Mouse (Mus musculus) liver, adult (tissue): Measurements from ENCODE around the gene Arhgap44.

ENCODE experiments used
- GATA4 ChIP-seq: IDR thresholded peaks from 2 replicates; pipeline ENCODE4 v1.6.1; 2014; ENCODE audit warnings: mild to moderate bottlenecking, low read length; ENCODE audit not compliant: insufficient replicate concordance

Arhgap44 gene

GRCm38 (mm10) chr11:65158658-65158990 lies 4.1 kb downstream of the Arhgap44 start:
- TF ChIP-seq GATA4, result no peak

- TF ChIP-seq GATA4, result no peak
These were observed 4.6 kb downstream of the Arhgap44 start for GRCm38 (mm10) chr11:65157966-65158657.

GRCm38 (mm10) chr11:65153006-65153405 lies 9.8 kb downstream of the Arhgap44 start:
- no peak for TF ChIP-seq GATA4

GRCm38 (mm10) chr11:65148441-65148840 lies 14.3 kb downstream of the Arhgap44 start:
- no peak for TF ChIP-seq GATA4

- no peak for TF ChIP-seq GATA4
These were observed 19.8 kb downstream of the Arhgap44 start for GRCm38 (mm10) chr11:65142838-65143417.

- TF ChIP-seq GATA4, result no peak
These were observed 23.7 kb downstream of the Arhgap44 start for GRCm38 (mm10) chr11:65139030-65139429.

- TF ChIP-seq GATA4, result no peak
These were observed 25.6 kb downstream of the Arhgap44 start for GRCm38 (mm10) chr11:65137145-65137652.

GRCm38 (mm10) chr11:65135251-65135739 lies 27.5 kb downstream of the Arhgap44 start:
- TF ChIP-seq GATA4, result no peak

- TF ChIP-seq GATA4, result no peak
These were observed 29.1 kb downstream of the Arhgap44 start for GRCm38 (mm10) chr11:65133661-65134060.

GRCm38 (mm10) chr11:65129110-65129509 lies 33.7 kb downstream of the Arhgap44 start:
- no peak for TF ChIP-seq GATA4

- no peak for TF ChIP-seq GATA4
These were observed 34.1 kb downstream of the Arhgap44 start for GRCm38 (mm10) chr11:65128666-65129065.

GRCm38 (mm10) chr11:65126566-65126965 lies 36.2 kb downstream of the Arhgap44 start:
- TF ChIP-seq GATA4, result no peak

GRCm38 (mm10) chr11:65124913-65125418 lies 37.8 kb downstream of the Arhgap44 start:
- no peak for TF ChIP-seq GATA4

- no peak for TF ChIP-seq GATA4
These were observed 42.5 kb downstream of the Arhgap44 start for GRCm38 (mm10) chr11:65120276-65120675.

GRCm38 (mm10) chr11:65115811-65116210 lies 47.0 kb downstream of the Arhgap44 start:
- TF ChIP-seq GATA4, result no peak

GRCm38 (mm10) chr11:65112086-65112485 lies 50.7 kb downstream of the Arhgap44 start:
- TF ChIP-seq GATA4, result no peak
